7 mouse cellular contexts compared by ENCODE assay signal in genomic region chr19:24134991-24135390, GRCm38 (mm10).
DNase-seq lines count a peak whose midpoint lies in the region; ATAC-seq and TF ChIP-seq lines count a peak whose summit lies in the region.

No protein-coding gene starts in this region.

- H3K9ac ChIP-seq in kidney, postnatal 0 days (ENCODE audit: low read depth, low read length): no peak overlapping the region
- peak overlapping the region; percentile 31; the same call in 1 of the 2 replicates for H3K9ac ChIP-seq in forebrain, postnatal 0 days
- H3K9ac ChIP-seq in limb, embryonic 13.5 days: no peak overlapping the region
- H3K9ac ChIP-seq in neural tube, embryonic 15.5 days (replicated peaks): peak overlapping the region; percentile 36

- DNase-seq in kidney, postnatal 0 days (ENCODE audit: low spot score): peak; percentile 72
- DNase-seq in kidney, postnatal 14 days: no peak
- DNase-seq in forebrain, postnatal 0 days: peak; percentile 39
- no peak for DNase-seq in spleen, adult 12 weeks (ENCODE audit: low spot score)
- DNase-seq in left cerebral cortex, adult 9 months (ENCODE audit: low spot score in 2 of 2): no peak

- no peak overlapping the region for H3K27ac ChIP-seq in kidney, postnatal 0 days
- H3K27ac ChIP-seq in forebrain, postnatal 0 days (ENCODE audit: low read depth, low read length): no peak overlapping the region
- H3K27ac ChIP-seq in limb, embryonic 13.5 days: no peak overlapping the region
- no peak overlapping the region for H3K27ac ChIP-seq in neural tube, embryonic 15.5 days (replicated peaks)

- no peak for ATAC-seq in kidney, postnatal 0 days (replicated peaks; ENCODE audit: low FRiP score, low read depth)
- 0 out of 2 replicates have a peak, but pooled peaks have one; percentile 34 for ATAC-seq in forebrain, postnatal 0 days
- ATAC-seq in limb, embryonic 13.5 days (ENCODE audit: low FRiP score, low read depth): no peak
- 0 out of 2 replicates have a peak, but pooled peaks have one; percentile 71 for ATAC-seq in neural tube, embryonic 15.5 days (ENCODE audit: low FRiP score)

- H3K4me1 ChIP-seq in kidney, postnatal 0 days (replicated peaks; ENCODE audit: insufficient read depth, low read length): no peaks in the 10 kb centered on the region; the same call in 1 of the 2 replicates
- 0 out of 2 replicates have a peak, but pooled peaks cover 4% of the 10 kb centered on the region for H3K4me1 ChIP-seq in forebrain, postnatal 0 days (ENCODE audit: insufficient read depth)
- H3K4me1 ChIP-seq in limb, embryonic 13.5 days: peaks cover 25% of the 10 kb centered on the region
- H3K4me1 ChIP-seq in neural tube, embryonic 15.5 days: peaks cover 10% of the 10 kb centered on the region

- TF ChIP-seq CTCF in kidney, postnatal 0 days (IDR thresholded peaks at IDR 0.05; ENCODE audit: low read depth): no peak
- TF ChIP-seq CTCF in forebrain, postnatal 0 days (IDR thresholded peaks at IDR 0.05; ENCODE audit: low read depth): no peak

- 0 out of 2 replicates have a peak, but pooled peaks cover 3% of the 10 kb centered on the region for H3K9me3 ChIP-seq in kidney, postnatal 0 days (replicated peaks; ENCODE audit: low read length)
- no peaks in the 10 kb centered on the region for H3K9me3 ChIP-seq in forebrain, postnatal 0 days (ENCODE audit: low read length)
- no peaks in the 10 kb centered on the region for H3K9me3 ChIP-seq in limb, embryonic 13.5 days
- no peaks in the 10 kb centered on the region; the same call in 1 of the 2 replicates for H3K9me3 ChIP-seq in neural tube, embryonic 15.5 days (replicated peaks)

- peaks cover 26% of the 10 kb centered on the region for H3K36me3 ChIP-seq in kidney, postnatal 0 days (ENCODE audit: insufficient read depth, low read length)
- H3K36me3 ChIP-seq in forebrain, postnatal 0 days (ENCODE audit: insufficient read depth): peaks cover 16% of the 10 kb centered on the region
- peaks cover 28% of the 10 kb centered on the region for H3K36me3 ChIP-seq in limb, embryonic 13.5 days
- peaks cover 16% of the 10 kb centered on the region for H3K36me3 ChIP-seq in neural tube, embryonic 15.5 days

- 17% methylated on average over 10 of the region's 10 CpGs for WGBS in kidney, postnatal 0 days
- WGBS in forebrain, postnatal 0 days: 43% methylated on average over 10 of the region's 10 CpGs
- 28% methylated on average over 10 of the region's 10 CpGs for whole genome bisulfite sequencing in limb, embryonic 13.5 days
- WGBS in neural tube, embryonic 15.5 days: 26% methylated on average over 10 of the region's 10 CpGs

- no peaks in the 10 kb centered on the region for H3K27me3 ChIP-seq in kidney, postnatal 0 days (ENCODE audit: insufficient read depth, low read length)
- no peaks in the 10 kb centered on the region for H3K27me3 ChIP-seq in forebrain, postnatal 0 days (ENCODE audit: insufficient read depth, low read length)
- H3K27me3 ChIP-seq in limb, embryonic 13.5 days: no peaks in the 10 kb centered on the region
- no peaks in the 10 kb centered on the region for H3K27me3 ChIP-seq in neural tube, embryonic 15.5 days (replicated peaks)

- H3K4me2 ChIP-seq in kidney, postnatal 0 days (ENCODE audit: low read length): peak overlapping the region; percentile 50
- H3K4me2 ChIP-seq in forebrain, postnatal 0 days (ENCODE audit: low read depth): peak overlapping the region; percentile 35
- H3K4me2 ChIP-seq in limb, embryonic 13.5 days (replicated peaks): peak overlapping the region; percentile 61
- peak overlapping the region; percentile 60 for H3K4me2 ChIP-seq in neural tube, embryonic 15.5 days

- H3K4me3 ChIP-seq in kidney, postnatal 0 days (replicated peaks; ENCODE audit: low read depth, low read length): peak overlapping the region; percentile 28
- peak overlapping the region; percentile 36 for H3K4me3 ChIP-seq in forebrain, postnatal 0 days (ENCODE audit: low read depth, low read length)
- H3K4me3 ChIP-seq in limb, embryonic 13.5 days: peak overlapping the region; percentile 31
- H3K4me3 ChIP-seq in neural tube, embryonic 15.5 days (replicated peaks): peak overlapping the region; percentile 41

Comparison
In these comparisons a context has a peak if more than half of its experiments do, and no peak if none do; other contexts are left out.
1. DNase-seq: peak in kidney, postnatal 0 days (single experiment) and forebrain, postnatal 0 days (single experiment); none in kidney, postnatal 14 days (single experiment), spleen, adult 12 weeks (single experiment) and left cerebral cortex, adult 9 months (0 of 2).
2. ATAC-seq: peak in forebrain, postnatal 0 days (single experiment) and neural tube, embryonic 15.5 days (single experiment); none in kidney, postnatal 0 days (single experiment) and limb, embryonic 13.5 days (single experiment).
3. H3K9ac ChIP-seq: peak in forebrain, postnatal 0 days (single experiment) and neural tube, embryonic 15.5 days (single experiment); none in kidney, postnatal 0 days (single experiment) and limb, embryonic 13.5 days (single experiment).
4. Peak in every context shown above with its lines, with median percentiles within 50 percentile points of each other: H3K4me2 ChIP-seq and H3K4me3 ChIP-seq.